Mouse (Mus musculus) neural tube, embryonic 10.5 days (tissue): Measurements from ENCODE around the gene Xdh.

Experiments used
- DNase-seq: peaks from one replicate; pipeline ENCODE4 v3.0.0-alpha.2; 2017; ENCODE audit warnings: low spot score; ENCODE audit errors: extremely low spot score

Gene Xdh

GRCm38 (mm10) chr17:73950062-73950735 is at the start of gene Xdh:
TSS of gene Xdh (minus strand) at chr17:73950196.
- DNase-seq, result no peak

- no peak for DNase-seq
Observed at GRCm38 (mm10) chr17:73995907-73996645, 46.1 kb upstream of the Xdh start.

- no peak for DNase-seq
Observed at GRCm38 (mm10) chr17:73991264-73991663, 41.3 kb upstream of the Xdh start.

GRCm38 (mm10) chr17:73986571-73986970 is 36.6 kb upstream of the Xdh start:
- no peak for DNase-seq

- no peak for DNase-seq
Observed at GRCm38 (mm10) chr17:73985936-73986335, 35.9 kb upstream of the Xdh start.

GRCm38 (mm10) chr17:73984508-73984907 is 34.5 kb upstream of the Xdh start:
- peak; percentile 29 for DNase-seq

GRCm38 (mm10) chr17:73982871-73983270 is 32.9 kb upstream of the Xdh start:
- DNase-seq, result no peak

GRCm38 (mm10) chr17:73976066-73976465 is 26.1 kb upstream of the Xdh start:
- DNase-seq, result no peak

GRCm38 (mm10) chr17:73972648-73973047 is 22.7 kb upstream of the Xdh start:
- DNase-seq, result no peak

GRCm38 (mm10) chr17:73971291-73971690 is 21.3 kb upstream of the Xdh start:
- no peak for DNase-seq

- no peak for DNase-seq
Observed at GRCm38 (mm10) chr17:73970361-73971027, 20.5 kb upstream of the Xdh start.

- no peak for DNase-seq
Observed at GRCm38 (mm10) chr17:73964856-73965255, 14.9 kb upstream of the Xdh start.

- DNase-seq, result no peak
Observed at GRCm38 (mm10) chr17:73962628-73963043, 12.6 kb upstream of the Xdh start.

- DNase-seq, result no peak
Observed at GRCm38 (mm10) chr17:73961801-73962403, 11.9 kb upstream of the Xdh start.

GRCm38 (mm10) chr17:73960745-73961144 is 10.7 kb upstream of the Xdh start:
- DNase-seq, result no peak

- no peak for DNase-seq
Observed at GRCm38 (mm10) chr17:73952103-73952521, 2.1 kb upstream of the Xdh start.

GRCm38 (mm10) chr17:73950970-73951369 is 974 bp upstream of the Xdh start:
- DNase-seq, result no peak

GRCm38 (mm10) chr17:73949498-73949897 is 498 bp downstream of the Xdh start:
- DNase-seq, result no peak

GRCm38 (mm10) chr17:73948801-73949200 is 1.2 kb downstream of the Xdh start:
- no peak for DNase-seq

- no peak for DNase-seq
Observed at GRCm38 (mm10) chr17:73948039-73948438, 2.0 kb downstream of the Xdh start.

- no peak for DNase-seq
Observed at GRCm38 (mm10) chr17:73946856-73947255, 3.1 kb downstream of the Xdh start.

GRCm38 (mm10) chr17:73944661-73945060 is 5.3 kb downstream of the Xdh start:
- no peak for DNase-seq
